Mouse (Mus musculus) liver, embryonic 14.5 days (tissue): ENCODE results near the gene Kcp.

Experiments used
- CTCF ChIP-seq: IDR thresholded peaks from 2 replicates; pipeline ENCODE4 v1.5.1; 2016; ENCODE audit warnings: antibody characterized with exemption, low read depth, control low read depth
- EP300 ChIP-seq: IDR thresholded peaks from 2 replicates; pipeline ENCODE4 v1.6.1; 2016; ENCODE audit warnings: antibody characterized with exemption, low read depth

- no peak for TF ChIP-seq CTCF
- TF ChIP-seq EP300 = no peak
These were observed 76.9 kb downstream of the Kcp start for GRCm38 (mm10) chr6:29430681-29431420.
